Mouse (Mus musculus): ENCODE results near the gene Slc5a3. TPM values are rescaled to one million over a fixed set of nuclear protein-coding genes. Genes with fewer than 3 reads are reported as not detected.
"Not testable (repeated sequence)": the region's sequence is repeated elsewhere in the genome, so short reads cannot be mapped to it uniquely, and the experiment has no call there.

Gene Slc5a3
- polyA plus RNA-seq, 1 experiment from 2014 or later = 12.9 TPM

DNA sequence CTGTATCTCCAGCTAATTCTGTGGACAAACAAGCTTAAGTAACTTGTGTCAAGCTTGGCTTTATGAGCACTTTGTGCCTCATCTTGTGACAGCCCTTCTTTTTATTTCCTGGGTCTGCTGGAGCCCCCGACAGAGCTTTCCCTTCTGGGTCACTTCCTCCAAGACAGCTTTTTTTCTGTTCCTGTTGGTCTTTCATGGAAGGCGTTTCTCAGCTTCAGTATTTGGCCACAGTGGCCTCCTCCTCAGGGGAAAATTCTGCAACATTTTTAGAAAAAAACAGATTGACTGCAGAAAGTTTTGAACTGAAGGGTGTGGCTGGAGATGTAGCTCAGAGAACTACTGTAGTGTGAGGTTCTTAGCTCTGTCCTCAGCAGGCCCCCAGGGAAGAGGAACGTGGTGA, 31.1 kb downstream of the Slc5a3 start:
- H3K27me3 ChIP-seq (ENCODE audit: control insufficient read depth, insufficient read depth, low read length) = no peaks in the 10 kb centered on the region
- no peaks in the 10 kb centered on the region for H3K9me3 ChIP-seq (ENCODE audit: control insufficient read depth, low read length)
- ATAC-seq (replicated peaks; ENCODE audit: low FRiP score) = no peak
- no peaks in the 10 kb centered on the region for H3K4me1 ChIP-seq (replicated peaks; ENCODE audit: control insufficient read depth, insufficient read depth, low read length)
- no peak overlapping the region for H3K4me3 ChIP-seq (ENCODE audit: low read depth, low read length)
- 62% methylated on average over 3 of the region's 3 CpGs for WGBS
- H3K27ac ChIP-seq (ENCODE audit: low read depth, low read length) = no peak overlapping the region
- DNase-seq (ENCODE audit: low spot score) = no peak
- no peaks in the 10 kb centered on the region for H3K36me3 ChIP-seq (ENCODE audit: control insufficient read depth, insufficient read depth, low read length)
- H3K9ac ChIP-seq (ENCODE audit: low read length) = no peak overlapping the region
- H3K4me2 ChIP-seq (ENCODE audit: low read depth, low read length, severe bottlenecking) = no peak overlapping the region

DNA sequence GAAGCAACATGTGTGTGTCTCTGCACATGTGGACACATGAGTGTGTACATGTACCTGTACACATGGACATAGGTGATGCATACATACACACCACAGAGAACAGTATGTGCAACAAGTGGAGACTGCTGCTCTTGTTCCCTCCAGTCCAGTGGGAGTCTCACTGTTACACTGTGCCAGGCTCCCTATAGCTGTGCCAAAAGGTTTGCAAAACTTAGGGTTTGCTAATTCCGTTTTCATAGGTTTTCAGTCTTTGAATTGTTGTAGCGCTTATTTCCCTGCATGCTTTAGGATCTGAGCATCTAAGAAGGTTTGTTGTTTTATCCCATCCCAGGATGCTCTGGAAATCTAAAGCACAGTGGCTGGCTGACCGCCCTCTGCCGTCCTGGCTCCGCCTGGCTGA, 33.8 kb downstream of the Slc5a3 start:
- no peak for DNase-seq (ENCODE audit: low spot score)
- Histone ChIP-seq H3K9me3 (ENCODE audit: control insufficient read depth, low read length) (no peaks in the 10 kb centered on the region), H3K27ac (ENCODE audit: low read depth, low read length) (no peak overlapping the region), H3K9ac (ENCODE audit: low read length) (no peak overlapping the region), H3K4me3 (ENCODE audit: low read depth, low read length) (no peak overlapping the region), H3K4me1 (replicated peaks; ENCODE audit: control insufficient read depth, insufficient read depth, low read length) (no peaks in the 10 kb centered on the region), H3K4me2 (ENCODE audit: low read depth, low read length, severe bottlenecking) (no peak overlapping the region), H3K27me3 (ENCODE audit: control insufficient read depth, insufficient read depth, low read length) (no peaks in the 10 kb centered on the region), H3K36me3 (ENCODE audit: control insufficient read depth, insufficient read depth, low read length) (no peaks in the 10 kb centered on the region)
- WGBS = 84% methylated on average over 5 of the region's 5 CpGs
- ATAC-seq (replicated peaks; ENCODE audit: low FRiP score) = no peak

DNA sequence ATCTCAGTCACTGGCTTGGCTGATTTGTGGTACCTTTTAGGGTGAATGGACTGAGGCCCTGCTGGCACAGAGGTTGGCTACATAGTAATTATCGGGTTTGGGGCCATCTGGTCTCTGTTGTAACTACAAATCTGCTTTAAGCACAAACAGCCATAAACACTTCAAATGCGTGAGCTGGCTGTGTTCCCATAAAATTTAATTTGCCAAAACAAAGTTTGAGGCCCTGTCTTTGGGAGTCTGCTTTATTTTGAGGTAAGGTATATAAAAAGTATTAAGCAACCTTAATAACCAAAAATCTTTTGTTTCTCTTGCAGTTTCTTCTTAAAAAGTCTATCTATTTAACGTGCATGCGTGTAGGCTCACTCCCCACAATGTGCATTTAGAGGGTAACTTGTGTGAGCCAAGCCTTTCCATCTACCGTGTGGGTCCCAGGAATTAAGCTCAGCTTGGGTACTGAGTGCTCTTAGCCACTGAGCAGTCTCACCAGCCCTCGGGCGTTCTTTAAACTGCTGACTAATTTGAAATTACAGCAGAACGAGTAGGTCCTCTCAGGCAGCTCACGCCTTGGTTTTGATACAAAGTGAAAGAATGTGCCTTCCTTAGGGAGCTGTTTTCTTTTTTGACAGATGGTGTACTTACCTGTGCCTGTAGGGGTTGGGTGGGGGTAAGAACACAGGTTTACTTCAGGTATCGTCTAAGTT, 40.4 kb downstream of the Slc5a3 start:
- no peaks in the 10 kb centered on the region for H3K9me3 ChIP-seq (ENCODE audit: control insufficient read depth, low read length)
- no peaks in the 10 kb centered on the region; the same call in 1 of the 2 replicates for H3K36me3 ChIP-seq (ENCODE audit: control insufficient read depth, insufficient read depth, low read length)
- no peak overlapping the region for H3K27ac ChIP-seq (ENCODE audit: low read depth, low read length)
- H3K27me3 ChIP-seq (ENCODE audit: control insufficient read depth, insufficient read depth, low read length) = no peaks in the 10 kb centered on the region
- H3K4me2 ChIP-seq (ENCODE audit: low read depth, low read length, severe bottlenecking) = no peak overlapping the region
- ATAC-seq (replicated peaks; ENCODE audit: low FRiP score) (no peak), DNase-seq (ENCODE audit: low spot score) (no peak)
- 0 out of 2 replicates have a peak, but pooled peaks cover 2% of the 10 kb centered on the region for H3K4me1 ChIP-seq (replicated peaks; ENCODE audit: control insufficient read depth, insufficient read depth, low read length)
- H3K9ac ChIP-seq (ENCODE audit: low read length) = no peak overlapping the region
- WGBS = 88% methylated on average over 10 of the region's 10 CpGs
- H3K4me3 ChIP-seq (ENCODE audit: low read depth, low read length) = no peak overlapping the region

DNA sequence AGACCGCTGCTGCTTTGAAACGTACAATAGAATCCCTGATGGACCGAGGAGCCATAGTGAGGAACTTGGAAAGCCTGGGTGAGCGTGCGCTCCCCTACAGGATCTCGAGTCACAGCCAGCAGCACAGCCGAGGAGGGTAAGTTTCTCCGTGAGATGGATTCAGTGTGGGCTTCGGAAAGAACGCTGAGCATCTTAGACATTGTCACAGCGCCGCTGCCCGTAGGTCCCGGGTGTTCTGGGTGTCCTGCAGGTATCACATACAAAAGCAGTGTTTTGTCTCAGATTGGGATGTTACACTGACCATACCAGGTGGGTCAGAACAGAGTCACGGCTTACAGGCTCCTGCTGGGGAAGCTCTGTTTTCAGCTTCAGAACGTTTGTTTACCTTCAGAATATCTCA, 41.5 kb downstream of the Slc5a3 start:
- no peaks in the 10 kb centered on the region; the same call in 1 of the 2 replicates for H3K36me3 ChIP-seq (ENCODE audit: control insufficient read depth, insufficient read depth, low read length)
- H3K4me1 ChIP-seq (replicated peaks; ENCODE audit: control insufficient read depth, insufficient read depth, low read length) = 0 out of 2 replicates have a peak, but pooled peaks cover 2% of the 10 kb centered on the region
- no peak overlapping the region for H3K4me2 ChIP-seq (ENCODE audit: low read depth, low read length, severe bottlenecking)
- H3K27ac ChIP-seq (ENCODE audit: low read depth, low read length) = no peak overlapping the region
- no peaks in the 10 kb centered on the region for H3K27me3 ChIP-seq (ENCODE audit: control insufficient read depth, insufficient read depth, low read length)
- no peak for DNase-seq (ENCODE audit: low spot score)
- H3K9ac ChIP-seq (ENCODE audit: low read length) = no peak overlapping the region
- no peak overlapping the region for H3K4me3 ChIP-seq (ENCODE audit: low read depth, low read length)
- no peaks in the 10 kb centered on the region for H3K9me3 ChIP-seq (ENCODE audit: control insufficient read depth, low read length)
- 84% methylated on average over 16 of the region's 16 CpGs for WGBS
- no peak for ATAC-seq (replicated peaks; ENCODE audit: low FRiP score)

DNA sequence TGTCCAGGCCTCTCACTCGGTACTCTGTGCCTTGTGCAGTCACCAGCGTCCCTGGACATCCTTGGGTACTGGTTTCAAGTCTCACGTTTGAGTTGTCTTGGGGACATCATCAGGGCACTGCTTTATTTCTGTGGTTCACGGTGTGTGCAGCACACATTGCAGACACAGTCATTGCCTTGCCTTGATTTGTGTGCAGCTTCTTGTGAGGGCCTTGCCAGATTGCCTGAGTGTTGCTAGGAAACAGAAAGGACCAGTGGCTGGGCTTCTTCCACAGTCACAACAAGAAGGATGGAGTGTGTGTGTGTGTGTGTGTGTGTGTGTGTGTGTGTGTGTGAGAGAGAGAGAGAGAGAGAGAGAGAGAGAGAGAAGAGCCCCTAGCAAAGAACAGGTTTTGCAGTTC, 42.0 kb downstream of the Slc5a3 start:
- Histone ChIP-seq H3K4me2 (ENCODE audit: low read depth, low read length, severe bottlenecking) (no peak overlapping the region), H3K36me3 (ENCODE audit: control insufficient read depth, insufficient read depth, low read length) (no peaks in the 10 kb centered on the region; the same call in 1 of the 2 replicates), H3K4me3 (ENCODE audit: low read depth, low read length) (no peak overlapping the region), H3K9ac (ENCODE audit: low read length) (no peak overlapping the region), H3K27me3 (ENCODE audit: control insufficient read depth, insufficient read depth, low read length) (no peaks in the 10 kb centered on the region), H3K9me3 (ENCODE audit: control insufficient read depth, low read length) (no peaks in the 10 kb centered on the region), H3K4me1 (replicated peaks; ENCODE audit: control insufficient read depth, insufficient read depth, low read length) (0 out of 2 replicates have a peak, but pooled peaks cover 2% of the 10 kb centered on the region), H3K27ac (ENCODE audit: low read depth, low read length) (no peak overlapping the region)
- 94% methylated on average over 4 of the region's 4 CpGs for WGBS
- ATAC-seq (replicated peaks; ENCODE audit: low FRiP score) (no peak), DNase-seq (ENCODE audit: low spot score) (no peak)

DNA sequence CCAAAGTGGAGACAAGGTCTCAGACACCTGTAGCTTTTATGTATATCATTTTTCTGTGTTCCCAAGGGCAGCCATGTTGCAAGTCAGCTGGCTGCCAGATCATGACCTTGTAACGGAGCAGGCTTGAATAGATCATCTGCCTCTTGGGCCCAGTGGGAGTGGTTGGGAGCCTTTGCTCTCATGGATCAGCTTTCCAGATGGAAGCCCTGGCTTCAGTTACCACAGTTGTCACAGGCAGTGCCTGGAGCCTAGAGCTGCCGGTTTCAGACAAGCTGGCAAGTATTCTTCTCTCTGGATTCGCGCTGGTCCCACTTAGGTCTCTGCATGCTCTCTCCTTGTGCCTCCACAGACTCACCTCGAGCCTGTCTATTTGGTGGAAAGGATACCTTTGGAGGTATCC, 44.0 kb downstream of the Slc5a3 start:
- no peak for DNase-seq (ENCODE audit: low spot score)

DNA sequence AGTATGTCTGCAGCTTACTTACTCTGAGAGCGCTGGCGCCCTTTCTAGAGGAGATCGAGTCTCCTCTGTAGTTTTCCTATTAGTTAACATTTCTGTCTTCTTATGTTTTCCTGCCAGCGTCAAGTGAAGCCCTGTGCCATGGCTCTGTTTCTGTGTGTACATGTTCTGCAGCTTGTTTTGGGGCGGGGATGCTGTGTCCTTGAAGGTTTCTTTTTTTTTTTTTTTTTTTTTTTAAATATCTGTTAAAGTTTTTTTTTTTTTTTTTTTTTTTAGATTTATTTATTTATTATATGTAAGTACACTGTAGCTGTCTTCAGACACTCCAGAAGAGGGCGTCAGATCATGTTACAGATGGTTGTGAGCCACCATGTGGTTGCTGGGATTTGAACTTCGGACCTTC, 44.8 kb downstream of the Slc5a3 start:
- not testable (repeated sequence) for H3K36me3 ChIP-seq (ENCODE audit: control insufficient read depth, insufficient read depth, low read length); H3K4me2 ChIP-seq (ENCODE audit: low read depth, low read length, severe bottlenecking); H3K9ac ChIP-seq (ENCODE audit: low read length); ATAC-seq (replicated peaks; ENCODE audit: low FRiP score); H3K27me3 ChIP-seq (ENCODE audit: control insufficient read depth, insufficient read depth, low read length); H3K9me3 ChIP-seq (ENCODE audit: control insufficient read depth, low read length); H3K4me1 ChIP-seq (replicated peaks; ENCODE audit: control insufficient read depth, insufficient read depth, low read length); H3K4me3 ChIP-seq (ENCODE audit: low read depth, low read length); DNase-seq (ENCODE audit: low spot score); H3K27ac ChIP-seq (ENCODE audit: low read depth, low read length)
- WGBS = 96% methylated on average over 6 of the region's 7 CpGs

More for the DNA sequence above, 44.0 kb downstream of the Slc5a3 start:
- Histone ChIP-seq H3K36me3 (ENCODE audit: control insufficient read depth, insufficient read depth, low read length) (no peaks in the 10 kb centered on the region; the same call in 1 of the 2 replicates), H3K9ac (ENCODE audit: low read length) (no peak overlapping the region), H3K27me3 (ENCODE audit: control insufficient read depth, insufficient read depth, low read length) (no peaks in the 10 kb centered on the region), H3K4me2 (ENCODE audit: low read depth, low read length, severe bottlenecking) (no peak overlapping the region), H3K4me3 (ENCODE audit: low read depth, low read length) (no peak overlapping the region), H3K4me1 (replicated peaks; ENCODE audit: control insufficient read depth, insufficient read depth, low read length) (0 out of 2 replicates have a peak, but pooled peaks cover 2% of the 10 kb centered on the region), H3K9me3 (ENCODE audit: control insufficient read depth, low read length) (no peaks in the 10 kb centered on the region), H3K27ac (ENCODE audit: low read depth, low read length) (no peak overlapping the region)
- WGBS = 84% methylated on average over 5 of the region's 5 CpGs
- no peak for ATAC-seq (replicated peaks; ENCODE audit: low FRiP score)

DNA sequence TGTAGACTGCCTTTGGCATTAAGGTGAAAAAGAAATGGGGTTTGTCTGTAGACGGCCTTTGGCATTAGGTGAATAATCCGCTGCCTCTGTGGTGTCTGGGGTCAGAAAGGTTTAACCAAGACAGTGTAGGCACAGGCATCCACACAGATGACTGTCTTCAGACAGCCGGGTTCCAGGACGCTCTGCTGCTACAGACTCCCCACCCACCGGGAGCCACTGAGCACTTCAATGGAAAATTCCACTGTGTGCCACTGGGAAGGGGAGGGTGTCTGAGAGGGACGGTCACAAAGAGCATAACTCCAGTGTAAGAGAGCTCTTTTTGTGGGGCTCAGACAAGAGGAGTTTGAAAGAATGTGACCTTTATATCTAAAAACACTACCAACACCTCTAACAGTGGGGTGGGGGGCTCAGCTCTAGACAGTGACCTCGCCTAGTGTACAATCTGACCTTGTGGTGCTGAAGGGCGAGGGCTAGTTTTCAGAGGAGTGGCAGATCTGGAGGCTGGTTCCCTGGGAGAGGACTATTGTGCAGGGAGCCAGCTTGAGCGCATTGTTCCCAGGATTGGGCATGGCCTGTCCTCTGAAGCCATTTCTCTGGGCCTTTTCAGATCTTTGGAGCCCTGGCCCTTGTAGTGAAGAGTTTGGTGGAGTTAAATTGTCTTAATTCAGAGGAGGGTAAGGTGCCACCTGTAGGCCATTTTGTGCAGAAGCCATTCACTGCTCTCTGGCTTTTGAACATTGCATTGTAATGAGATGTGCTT, 45.6 kb downstream of the Slc5a3 start:
- H3K9me3 ChIP-seq (ENCODE audit: control insufficient read depth, low read length) = no peaks in the 10 kb centered on the region
- no peaks in the 10 kb centered on the region; the same call in 1 of the 2 replicates for H3K36me3 ChIP-seq (ENCODE audit: control insufficient read depth, insufficient read depth, low read length)
- no peak overlapping the region for H3K4me3 ChIP-seq (ENCODE audit: low read depth, low read length)
- WGBS = 24% methylated on average over 9 of the region's 9 CpGs
- no peaks in the 10 kb centered on the region for H3K27me3 ChIP-seq (ENCODE audit: control insufficient read depth, insufficient read depth, low read length)
- 0 out of 2 replicates have a peak, but pooled peaks cover 2% of the 10 kb centered on the region for H3K4me1 ChIP-seq (replicated peaks; ENCODE audit: control insufficient read depth, insufficient read depth, low read length)
- H3K9ac ChIP-seq (ENCODE audit: low read length) = no peak overlapping the region
- peak; percentile 30; the same call in 1 of the 2 replicates for ATAC-seq (replicated peaks; ENCODE audit: low FRiP score)
- no peak overlapping the region for H3K4me2 ChIP-seq (ENCODE audit: low read depth, low read length, severe bottlenecking)
- DNase-seq (ENCODE audit: low spot score) = no peak
- H3K27ac ChIP-seq (ENCODE audit: low read depth, low read length) = peak overlapping the region; percentile 46

All from forebrain, embryonic 11.5 days (tissue).